Mouse (Mus musculus): ENCODE results near the gene Dynll2. TPM values are rescaled to one million over a fixed set of nuclear protein-coding genes. Genes with fewer than 3 reads are reported as not detected.

Dynll2 gene
- 100 to 1,000 TPM; 202 to 205 TPM for total RNA-seq (2021)

- peak; percentile 90 for DNase-seq
Measured at GRCm38 (mm10) chr11:87986831-87987793, at the start of gene Dynll2. Dynll2 (minus strand) TSS chr11:87987533.

GRCm38 (mm10) chr11:88036761-88037251, 49.5 kb upstream of the Dynll2 start:
- peak; percentile 19 for DNase-seq

GRCm38 (mm10) chr11:88035970-88036369, 48.6 kb upstream of the Dynll2 start:
- no peak for DNase-seq

GRCm38 (mm10) chr11:88031753-88032152, 44.4 kb upstream of the Dynll2 start:
- DNase-seq = no peak

- DNase-seq = no peak
Measured at GRCm38 (mm10) chr11:88030836-88031235, 43.5 kb upstream of the Dynll2 start.

GRCm38 (mm10) chr11:88030219-88030618, 42.9 kb upstream of the Dynll2 start:
- no peak for DNase-seq

GRCm38 (mm10) chr11:88028193-88028684, 40.9 kb upstream of the Dynll2 start:
- DNase-seq = no peak

- DNase-seq = no peak
Measured at GRCm38 (mm10) chr11:88027391-88028035, 40.2 kb upstream of the Dynll2 start.

- no peak for DNase-seq
Measured at GRCm38 (mm10) chr11:88023933-88024332, 36.6 kb upstream of the Dynll2 start.

- no peak for DNase-seq
Measured at GRCm38 (mm10) chr11:88015795-88016194, 28.5 kb upstream of the Dynll2 start.

- DNase-seq = no peak
Measured at GRCm38 (mm10) chr11:88015161-88015560, 27.8 kb upstream of the Dynll2 start.

GRCm38 (mm10) chr11:88013632-88014031, 26.3 kb upstream of the Dynll2 start:
- no peak for DNase-seq

- no peak for DNase-seq
Measured at GRCm38 (mm10) chr11:88012621-88013244, 25.4 kb upstream of the Dynll2 start.

- DNase-seq = no peak
Measured at GRCm38 (mm10) chr11:88011914-88012419, 24.6 kb upstream of the Dynll2 start.

- DNase-seq = no peak
Measured at GRCm38 (mm10) chr11:88011208-88011913, 24.0 kb upstream of the Dynll2 start.

GRCm38 (mm10) chr11:88009542-88010190, 22.3 kb upstream of the Dynll2 start:
- DNase-seq = peak; percentile 64

GRCm38 (mm10) chr11:88008641-88009040, 21.3 kb upstream of the Dynll2 start:
- no peak for DNase-seq

GRCm38 (mm10) chr11:88004123-88004522, 16.8 kb upstream of the Dynll2 start:
- DNase-seq = no peak

GRCm38 (mm10) chr11:88002738-88003137, 15.4 kb upstream of the Dynll2 start:
- no peak for DNase-seq

GRCm38 (mm10) chr11:87999751-88000150, 12.4 kb upstream of the Dynll2 start:
- DNase-seq = no peak

GRCm38 (mm10) chr11:87991806-87992205, 4.5 kb upstream of the Dynll2 start:
- no peak for DNase-seq

Data from heart, postnatal 4 days (tissue).